Comparison of ENCODE assay signal across 9 mouse cellular contexts in genomic region chr13:35026879-35027278, GRCm38 (mm10). TPM values are rescaled to one million over a fixed set of nuclear protein-coding genes. Genes with fewer than 3 reads are reported as not detected.
DNase-seq lines count a peak whose midpoint lies in the region; ATAC-seq and TF ChIP-seq lines count a peak whose summit lies in the region.
"Had no signal": no experiment of that assay in that cellular context is flagged by ENCODE, and none has a peak within 500 bp of the region (broad histone marks: within the 10 kb centered on the region; RNA-seq: fewer than 3 reads in every experiment).

TSS of gene Eci2 (minus strand) at chr13:35027096.

- H3K4me1 ChIP-seq in spleen, adult 2 months (ENCODE audit: control insufficient read depth, insufficient read depth, insufficient read length), result no peaks in the 10 kb centered on the region
- no peaks in the 10 kb centered on the region for H3K4me1 ChIP-seq in cortical plate, adult 2 months (ENCODE audit: control insufficient read depth, insufficient read depth, low read length)
- no peaks in the 10 kb centered on the region for H3K4me1 ChIP-seq in intestine, embryonic 14.5 days (replicated peaks; ENCODE audit: control insufficient read depth, insufficient read depth, low read length)
- no peaks in the 10 kb centered on the region for H3K4me1 ChIP-seq in limb, embryonic 13.5 days
- no peaks in the 10 kb centered on the region for H3K4me1 ChIP-seq in midbrain, embryonic 14.5 days (ENCODE audit: control insufficient read depth, insufficient read depth, low read length)

- peak within 1 kb of the TSS; percentile 34 for H3K4me2 ChIP-seq in intestine, embryonic 14.5 days (ENCODE audit: low read length)
- peak within 1 kb of the TSS; percentile 41 for H3K4me2 ChIP-seq in limb, embryonic 13.5 days (replicated peaks)
- peak within 1 kb of the TSS; percentile 23; the same call in 1 of the 2 replicates for H3K4me2 ChIP-seq in midbrain, embryonic 14.5 days (ENCODE audit: low read length)

- DNase-seq in spleen, adult 2 months (ENCODE audit: low read depth in 1 of 2, low spot score in 2 of 2), result peak; percentile 6 to 12
- no peak for DNase-seq in spleen, adult 12 weeks (ENCODE audit: low spot score)
- DNase-seq in gastrocnemius, postnatal 4 days (ENCODE audit: low spot score in 2 of 2), result peak in 1 of 2 experiments; percentile 17
- peak; percentile 60 for DNase-seq in intestine, embryonic 14.5 days (ENCODE audit: low spot score)
- DNase-seq in midbrain, embryonic 14.5 days, result peak; percentile 66
- peak; percentile 61 for DNase-seq in thymus, postnatal 14 days

- no peak within 1 kb of the TSS for H3K9ac ChIP-seq in intestine, embryonic 14.5 days (ENCODE audit: low read length)
- H3K9ac ChIP-seq in limb, embryonic 13.5 days, result no peak within 1 kb of the TSS
- no peak within 1 kb of the TSS for H3K9ac ChIP-seq in midbrain, embryonic 14.5 days (replicated peaks; ENCODE audit: low read length)

- no peak; the same call in 1 of the 2 replicates for TF ChIP-seq CTCF in spleen, adult 2 months (IDR thresholded peaks at IDR 0.05; ENCODE audit: extremely low read depth, insufficient read depth, insufficient read length, insufficient replicate concordance)
- TF ChIP-seq CTCF in cortical plate, adult 2 months (IDR thresholded peaks at IDR 0.05; ENCODE audit: extremely low read depth, insufficient read depth, low read length), result peak; percentile 58

- H3K27me3 ChIP-seq in spleen, adult 2 months (ENCODE audit: control insufficient read depth, insufficient read depth, low read length), result no peaks in the 10 kb centered on the region; the same call in 1 of the 2 replicates
- no peaks in the 10 kb centered on the region for H3K27me3 ChIP-seq in intestine, embryonic 14.5 days (replicated peaks; ENCODE audit: control insufficient read depth, insufficient read depth, low read length)
- no peaks in the 10 kb centered on the region for H3K27me3 ChIP-seq in limb, embryonic 13.5 days
- H3K27me3 ChIP-seq in midbrain, embryonic 14.5 days (ENCODE audit: control insufficient read depth, insufficient read depth, low read length), result no peaks in the 10 kb centered on the region

- H3K27ac ChIP-seq in spleen, adult 2 months (ENCODE audit: insufficient read depth, low read length), result no peak within 1 kb of the TSS
- H3K27ac ChIP-seq in cortical plate, adult 2 months (ENCODE audit: insufficient read depth, low read length), result no peak within 1 kb of the TSS
- H3K27ac ChIP-seq in intestine, embryonic 14.5 days (ENCODE audit: low read depth), result no peak within 1 kb of the TSS
- H3K27ac ChIP-seq in limb, embryonic 13.5 days, result no peak within 1 kb of the TSS
- H3K27ac ChIP-seq in midbrain, embryonic 14.5 days (replicated peaks; ENCODE audit: low read depth, low read length), result no peak within 1 kb of the TSS

- no peak for TF ChIP-seq POLR2A in spleen, adult 2 months (IDR thresholded peaks at IDR 0.05; ENCODE audit: low read depth, low read length)
- TF ChIP-seq POLR2A in cortical plate, adult 2 months (IDR thresholded peaks at IDR 0.05; ENCODE audit: extremely low read depth, insufficient read depth, low read length), result no peak

- no peaks in the 10 kb centered on the region for H3K36me3 ChIP-seq in spleen, adult 2 months (ENCODE audit: control insufficient read depth, insufficient read depth, low read length)
- H3K36me3 ChIP-seq in intestine, embryonic 14.5 days (ENCODE audit: control insufficient read depth, insufficient read depth, low read length), result no peaks in the 10 kb centered on the region
- H3K36me3 ChIP-seq in limb, embryonic 13.5 days, result no peaks in the 10 kb centered on the region
- H3K36me3 ChIP-seq in midbrain, embryonic 14.5 days (ENCODE audit: control insufficient read depth, insufficient read depth, low read length), result no peaks in the 10 kb centered on the region

- no peak within 1 kb of the TSS for H3K4me3 ChIP-seq in spleen, adult 2 months (ENCODE audit: extremely low read depth, insufficient read depth, insufficient read length)
- peak within 1 kb of the TSS; percentile 20; the same call in 1 of the 2 replicates for H3K4me3 ChIP-seq in cortical plate, adult 2 months (ENCODE audit: insufficient read depth, low read length)
- no peak within 1 kb of the TSS for H3K4me3 ChIP-seq in intestine, embryonic 14.5 days (ENCODE audit: low read depth, low read length)
- H3K4me3 ChIP-seq in limb, embryonic 13.5 days, result peak within 1 kb of the TSS; percentile 25
- no peak within 1 kb of the TSS for H3K4me3 ChIP-seq in midbrain, embryonic 14.5 days (replicated peaks; ENCODE audit: low read depth, low read length)
- H3K4me3 ChIP-seq: erythroblast, embryonic 14.5 days had no signal

- no peak for ATAC-seq in intestine, embryonic 14.5 days (replicated peaks; ENCODE audit: low FRiP score, low TSS enrichment, low read depth)
- ATAC-seq in limb, embryonic 13.5 days (ENCODE audit: low FRiP score, low read depth), result no peak
- ATAC-seq in midbrain, embryonic 14.5 days (ENCODE audit: low FRiP score, low TSS enrichment), result no peak

- no peaks in the 10 kb centered on the region for H3K9me3 ChIP-seq in intestine, embryonic 14.5 days (ENCODE audit: control insufficient read depth, low read length)
- no peaks in the 10 kb centered on the region for H3K9me3 ChIP-seq in limb, embryonic 13.5 days
- H3K9me3 ChIP-seq in midbrain, embryonic 14.5 days (ENCODE audit: control insufficient read depth, low read length), result no peaks in the 10 kb centered on the region

- 4% methylated on average over 6 of the region's 6 CpGs for WGBS in spleen, adult 2 months
- WGBS in intestine, embryonic 14.5 days, result 4% methylated on average over 6 of the region's 6 CpGs
- 9% methylated on average over 6 of the region's 6 CpGs for WGBS in limb, embryonic 13.5 days
- 4% methylated on average over 6 of the region's 6 CpGs for WGBS in midbrain, embryonic 14.5 days

RNA-seq across cellular contexts. Expression of gene Eci2, which starts in this region (rescaled TPM):
- 15.0 and 16.0 TPM in 2 replicates for polyA plus RNA-seq in spleen, adult 2 months (2012; rRNA removed)
- polyA plus RNA-seq in cortical plate, adult 2 months (2012; rRNA removed), result 61.1 and 61.4 TPM in 2 replicates
- total RNA-seq in gastrocnemius, postnatal 4 days (2021), result 100 to 1,000 TPM; 150 to 151 TPM
- 135 and 148 TPM in 2 replicates for polyA plus RNA-seq in intestine, embryonic 14.5 days (2014; fragmentation: Nextera tagmentation; extraction: Ambion mirVana)
- polyA plus RNA-seq in limb, embryonic 13.5 days (2015; fragmentation: Nextera tagmentation; extraction: Ambion mirVana), result 159 and 169 TPM in 2 replicates
- 93.9 and 115 TPM in 2 replicates for polyA plus RNA-seq in midbrain, embryonic 14.5 days (2014; fragmentation: Nextera tagmentation; extraction: Ambion mirVana)

Comparison
In these comparisons a context has a peak if more than half of its experiments do, and no peak if none do; other contexts are left out.
1. H3K4me3 ChIP-seq: peak in cortical plate, adult 2 months (single experiment) and limb, embryonic 13.5 days (single experiment); none in spleen, adult 2 months (single experiment), intestine, embryonic 14.5 days (single experiment) and midbrain, embryonic 14.5 days (single experiment).
2. Peak in every context shown above with its lines, with median percentiles within 50 percentile points of each other: H3K4me2 ChIP-seq.